Mouse (Mus musculus) adrenal gland, adult 2 months (tissue): ENCODE measurements around the gene Insm2. TPM values are rescaled to one million over a fixed set of nuclear protein-coding genes. Genes with fewer than 3 reads are reported as not detected.

ENCODE experiments used
- DNase-seq: peaks from one replicate; pipeline ENCODE4 v3.0.0; 2021
- polyA plus RNA-seq: library from polyadenylated mRNA; depleted of rRNA; stranded (reverse); fragments of >200 nt; gene quantifications from 2 replicates; pipeline ENCODE4 v1.2.3, GENCODE M21; 2012; rRNA removed
- total RNA-seq, 2 experiments: library from RNA; stranded (reverse); gene quantifications; 2 replicates each; pipeline ENCODE4 v1.2.3; 2021

Gene Insm2
- total and polyA plus RNA-seq, 3 experiments: 0.49 to 4.5 (median 2.0) TPM

DNA sequence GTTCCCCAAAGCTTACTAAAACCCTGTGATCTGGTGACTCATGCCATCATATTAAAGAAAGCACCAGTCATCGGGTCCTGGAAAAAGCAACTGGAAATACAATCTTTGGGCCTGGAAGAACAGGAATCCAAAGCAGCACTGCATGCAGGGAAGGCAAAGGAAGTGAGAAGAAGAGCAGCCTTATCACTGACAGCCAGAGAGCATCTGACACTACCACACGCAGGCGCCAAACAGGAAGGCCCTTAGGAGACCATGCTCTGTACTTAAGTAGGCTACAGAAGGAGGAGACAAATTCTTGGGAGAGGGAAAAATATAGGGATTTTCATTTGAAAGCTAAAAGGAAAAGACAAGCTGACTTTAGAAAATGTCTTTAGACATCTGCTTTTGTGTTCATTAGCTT lies 5.2 kb downstream of the Insm2 start:
- no peak for DNase-seq

DNA sequence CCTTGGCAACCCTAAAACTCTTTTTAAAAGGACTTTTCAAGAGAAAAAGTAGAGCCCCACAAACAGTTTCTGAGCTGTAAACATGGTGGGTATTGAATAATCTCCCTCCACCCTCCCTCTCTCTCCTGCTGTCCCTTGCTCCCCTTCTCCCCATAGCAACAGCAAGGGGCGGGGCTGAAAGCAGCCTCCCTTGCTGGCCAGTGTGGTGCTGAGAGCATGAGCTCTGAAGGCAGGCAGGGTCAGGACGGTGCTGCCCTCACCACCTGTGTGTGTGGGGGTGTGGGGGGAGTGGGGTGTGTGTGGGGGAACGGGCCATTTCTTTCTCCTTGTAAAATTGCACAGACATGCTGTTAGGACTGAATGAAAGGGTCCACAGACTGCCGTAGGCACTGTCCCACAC lies 8.7 kb downstream of the Insm2 start:
- no peak for DNase-seq

DNA sequence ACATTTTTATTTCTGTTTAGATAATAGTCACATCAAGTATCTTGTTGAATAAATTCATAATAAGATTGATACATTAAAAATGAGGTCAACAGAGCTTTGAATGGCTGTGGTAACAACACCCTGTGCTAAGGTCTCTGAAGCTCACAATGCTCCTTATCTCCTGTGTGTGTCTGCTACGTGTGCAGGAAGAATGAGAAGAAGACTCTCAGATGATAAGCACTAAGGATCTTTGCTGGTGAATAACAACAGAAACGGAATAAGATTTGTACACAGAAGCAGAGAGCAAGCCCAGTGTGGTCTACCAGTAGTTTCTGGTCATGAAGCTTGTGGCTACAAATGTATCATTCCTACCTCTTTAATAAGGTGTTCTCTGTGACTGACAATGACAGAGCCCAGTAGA lies 11.6 kb downstream of the Insm2 start:
- no peak for DNase-seq

DNA sequence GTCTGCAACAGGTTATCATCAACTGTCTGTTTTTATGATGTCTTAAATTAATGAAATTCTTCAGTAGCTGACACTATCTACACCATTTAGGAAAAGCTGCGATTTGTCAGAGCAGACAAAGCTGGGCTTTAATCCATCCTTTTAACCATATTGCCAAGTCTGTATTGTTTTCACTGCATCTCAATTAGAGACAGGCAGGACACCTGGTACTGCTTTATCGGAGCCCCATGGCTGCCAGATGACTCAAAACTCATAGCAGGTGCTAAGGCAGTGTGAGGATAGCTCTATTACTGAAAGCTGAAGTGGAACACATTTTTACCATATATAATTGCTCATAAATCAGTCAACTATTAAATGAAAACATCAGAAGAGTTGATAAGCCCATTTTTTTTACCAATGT lies 21.1 kb downstream of the Insm2 start:
- DNase-seq: no peak

DNA sequence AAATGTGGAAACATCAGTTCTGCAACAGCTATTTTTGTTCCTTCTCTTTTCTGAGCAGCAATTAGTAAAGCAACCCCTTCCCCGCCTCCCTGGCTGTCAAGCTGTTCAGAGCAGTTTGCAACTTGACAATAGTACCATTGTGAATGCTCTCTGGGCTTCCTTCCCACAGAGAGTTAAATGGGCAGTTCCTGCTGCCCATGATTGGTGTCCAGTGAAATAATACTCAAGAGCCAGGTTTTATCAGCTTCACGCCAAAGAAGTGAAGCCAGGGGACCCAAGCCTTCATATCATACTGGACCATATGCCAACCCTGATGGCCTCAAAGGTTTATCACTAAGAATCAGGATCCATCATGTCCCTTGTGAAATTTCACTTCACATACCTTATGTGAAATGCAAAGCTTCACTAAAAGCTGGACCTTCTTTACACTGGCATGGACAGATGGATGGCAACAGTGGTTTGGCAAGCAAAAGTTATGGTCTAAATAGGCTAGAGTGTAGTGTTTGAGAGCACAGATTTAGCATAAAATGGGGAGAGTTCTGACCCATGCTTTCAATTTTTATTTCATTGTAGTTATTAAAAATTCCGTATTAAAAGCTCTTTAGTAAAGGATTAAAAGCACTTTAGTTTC lies 23.5 kb downstream of the Insm2 start:
- DNase-seq: no peak

DNA sequence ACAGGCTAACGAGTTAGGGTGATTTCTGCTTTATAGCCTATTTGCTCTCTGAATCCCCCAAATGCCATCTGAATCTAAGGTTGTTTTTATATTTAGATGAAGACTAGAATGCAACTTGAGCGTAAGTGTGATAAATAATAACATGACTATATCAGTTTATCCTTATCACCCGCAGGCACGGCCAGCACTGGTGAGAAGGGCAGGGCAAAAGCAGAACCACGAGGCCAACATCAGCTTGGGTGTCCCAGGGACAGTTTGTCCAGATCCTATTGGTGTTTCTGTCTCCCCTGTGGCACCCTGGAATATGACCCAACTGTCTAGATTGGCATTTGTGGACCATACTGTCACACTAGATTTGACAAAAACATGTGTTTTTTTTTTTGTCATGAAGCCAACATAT lies 24.0 kb downstream of the Insm2 start:
- DNase-seq: no peak

DNA sequence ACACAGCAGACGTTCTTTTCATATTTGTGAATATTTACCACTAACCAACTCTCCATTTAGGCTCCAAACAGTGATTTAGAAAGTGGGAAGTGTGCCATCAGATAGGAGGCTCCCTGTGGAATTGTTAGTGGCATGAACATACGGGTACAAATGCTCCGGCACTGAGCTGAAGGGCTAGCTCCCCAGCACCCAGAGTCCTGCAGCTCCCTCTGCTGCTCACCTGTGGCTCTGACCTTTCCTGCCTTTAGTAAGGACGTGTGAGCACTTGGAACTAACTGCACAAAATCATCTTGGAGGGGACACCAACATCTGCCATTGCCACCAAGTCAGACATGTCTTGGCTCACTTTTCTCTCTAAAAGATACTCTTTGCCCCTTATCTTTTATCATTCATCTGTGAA lies 27.5 kb downstream of the Insm2 start:
- no peak for DNase-seq

DNA sequence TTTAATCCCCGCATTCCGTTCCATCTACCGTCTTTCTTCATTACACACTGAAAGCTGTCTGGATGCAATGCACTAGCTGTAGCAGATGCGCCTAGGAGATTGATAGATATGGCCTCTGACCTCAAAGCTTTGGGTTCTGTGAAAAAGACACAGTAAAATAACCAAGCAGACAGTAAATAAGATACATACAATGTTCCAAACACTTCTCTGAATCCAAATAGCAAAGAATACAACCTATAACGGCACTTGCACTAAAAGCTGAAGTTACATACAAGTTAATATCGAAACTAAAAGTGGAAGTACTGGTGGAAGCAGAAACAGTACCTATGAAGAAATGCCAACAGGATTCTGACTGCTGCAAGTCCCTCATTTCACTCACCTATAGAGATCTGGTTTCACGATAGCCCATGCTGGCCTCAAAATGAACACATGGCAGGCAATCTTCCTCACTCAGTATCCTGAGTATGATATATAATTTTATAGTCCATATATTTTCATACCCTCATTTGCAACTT lies 48.8 kb downstream of the Insm2 start:
- no peak for DNase-seq

Other genes starting within 250 kb of the Insm2 start
- 100 to 1,000 TPM; 208 to 242 TPM for gene Psma6, start 215.2 kb upstream of the Insm2 start, total RNA-seq
- gene Psma6, start 215.2 kb upstream of the Insm2 start, polyA plus RNA-seq: 12.5 and 14.8 TPM in 2 replicates
- gene Nfkbia, start 106.8 kb upstream of the Insm2 start, total RNA-seq: 10 to 100 TPM; 90.6 to 94.6 TPM
- gene Nfkbia, start 106.8 kb upstream of the Insm2 start, polyA plus RNA-seq: 197 and 256 TPM in 2 replicates
- gene Aldoart2, start 34.2 kb upstream of the Insm2 start, total RNA-seq: under 1 TPM in 1 of 2 experiments, not detected in 1; 0.17 TPM
- 0.08 TPM in 1 of 2 replicates, not detected in the other for gene Aldoart2, start 34.2 kb upstream of the Insm2 start, polyA plus RNA-seq
- 10 to 100 TPM; 52.5 to 83.6 TPM for gene Ralgapa1, start 221.7 kb downstream of the Insm2 start, total RNA-seq
- 22.2 and 22.7 TPM in 2 replicates for gene Ralgapa1, start 221.7 kb downstream of the Insm2 start, polyA plus RNA-seq
- gene Brms1l, start 236.9 kb downstream of the Insm2 start, total RNA-seq: 10 to 100 TPM; 36.3 to 39.8 TPM
- gene Brms1l, start 236.9 kb downstream of the Insm2 start, polyA plus RNA-seq: 5.1 and 5.6 TPM in 2 replicates